ENCODE assay signal across 18 mouse cellular contexts in genomic region chr3:63348893-63349426, GRCm38 (mm10).
"Had no signal": no experiment of that assay in that cellular context is flagged by ENCODE, and none has a peak within 500 bp of the region (broad histone marks: within the 10 kb centered on the region; RNA-seq: fewer than 3 reads in every experiment).

No protein-coding gene starts in this region.

- H3K27me3 ChIP-seq: kidney, embryonic 15.5 days; liver, embryonic 13.5 days; neural tube, embryonic 12.5 days; neural tube, embryonic 15.5 days; stomach, embryonic 15.5 days had no signal

- H3K36me3 ChIP-seq: liver, embryonic 13.5 days; neural tube, embryonic 12.5 days; neural tube, embryonic 15.5 days; stomach, embryonic 15.5 days had no signal

- ATAC-seq: inflammation-experienced regulatory T-cells, adult 6 months had no signal

- H3K27ac ChIP-seq: kidney, embryonic 15.5 days; left cerebral cortex, adult 2 months; liver, embryonic 13.5 days; neural tube, embryonic 12.5 days; neural tube, embryonic 15.5 days; stomach, embryonic 15.5 days had no signal

- H3K4me1 ChIP-seq: kidney, embryonic 15.5 days; liver, embryonic 13.5 days; neural tube, embryonic 12.5 days; neural tube, embryonic 15.5 days; stomach, embryonic 15.5 days had no signal

- H3K4me3 ChIP-seq: kidney, embryonic 15.5 days; left cerebral cortex, adult 2 months; liver, embryonic 13.5 days; neural tube, embryonic 12.5 days; neural tube, embryonic 15.5 days; stomach, embryonic 15.5 days had no signal

- H3K4me2 ChIP-seq: kidney, embryonic 15.5 days; liver, embryonic 13.5 days; midbrain, embryonic 11.5 days; neural tube, embryonic 12.5 days; neural tube, embryonic 15.5 days; stomach, embryonic 15.5 days had no signal

- DNase-seq: layer of hippocampus, postnatal 36 days; liver, embryonic 13.5 days; lung, adult 2 months; lung, postnatal 14 days; lung, postnatal 4 days; midbrain, embryonic 14.5 days; right cerebral cortex, adult 18-20 months; right cerebral cortex, postnatal 14 days; right cerebral cortex, postnatal 4 days; spleen, adult 18-20 months; thymus, postnatal 25 days had no signal

- H3K9me3 ChIP-seq: kidney, embryonic 15.5 days; liver, embryonic 13.5 days; neural tube, embryonic 12.5 days; neural tube, embryonic 15.5 days; stomach, embryonic 15.5 days had no signal

- H3K9ac ChIP-seq: kidney, embryonic 15.5 days; liver, embryonic 13.5 days; neural tube, embryonic 12.5 days; neural tube, embryonic 15.5 days; stomach, embryonic 15.5 days had no signal
